Mouse (Mus musculus) gastrocnemius, postnatal 36 days (tissue): Measurements from ENCODE around the gene Ninl. TPM values are rescaled to one million over a fixed set of nuclear protein-coding genes. Genes with fewer than 3 reads are reported as not detected.
"Not testable (repeated sequence)": the region's sequence is repeated elsewhere in the genome, so short reads cannot be mapped to it uniquely, and the experiment has no call there.

Source experiments
- DNase-seq, 2 experiments: peaks; one replicate each; pipeline ENCODE4 v3.0.0; 2022
- intact Hi-C: fragments of 180-260 bp; cut with DNase I; formaldehyde crosslinking; loops from one replicate; pipeline ENCODE4 v1.15.1; 2025
- total RNA-seq, 2 experiments: library from RNA; stranded (reverse); gene quantifications; 2 replicates each; pipeline ENCODE4 v1.2.3; 2021

The Ninl gene
- total RNA-seq, 2 experiments from 2014 or later = 0.26 to 0.47 TPM

GRCm38 (mm10) chr2:150914781-150915515, 124.2 kb downstream of the Ninl start:
- DNase-seq = no peak
- intact Hi-C loops = no loop called here

GRCm38 (mm10) chr2:150910295-150910881, 128.8 kb downstream of the Ninl start:
- intact Hi-C loops = no loop called here
- no peak for DNase-seq

- intact Hi-C loops = loop anchor here (10.0 kb wide), 1 partner anchor 305 kb away; the partner anchor contains the start of gene Apmap
- DNase-seq = peak; percentile 91 to 94
Measured at GRCm38 (mm10) chr2:150909429-150910039, 129.6 kb downstream of the Ninl start.

- intact Hi-C loops = loop anchor here (10.0 kb wide), 1 partner anchor 304 kb away; the partner anchor contains the start of gene Apmap
- DNase-seq = not testable (repeated sequence)
Measured at GRCm38 (mm10) chr2:150908881-150909280, 130.3 kb downstream of the Ninl start.

GRCm38 (mm10) chr2:150904936-150905450, 134.2 kb downstream of the Ninl start, which contains the start of gene Gins1:
Gene Gins1, plus strand, starts transcription at chr2:150905400.
- DNase-seq = no peak
- intact Hi-C loops = loop anchor here (10.0 kb wide), 1 partner anchor 300 kb away; the partner anchor contains the start of gene Apmap

- intact Hi-C loops = loop anchor here (10.0 kb wide), 1 partner anchor 300 kb away; the partner anchor contains the start of gene Apmap
- peak; percentile 96 to 98 for DNase-seq
Measured at GRCm38 (mm10) chr2:150904272-150904935, 134.8 kb downstream of the Ninl start, which contains the start of gene Abhd12. Gene Abhd12, minus strand, starts transcription at chr2:150904741.

GRCm38 (mm10) chr2:150902347-150902746, 136.8 kb downstream of the Ninl start:
- intact Hi-C loops = loop anchor here (10.0 kb wide), 1 partner anchor 298 kb away; the partner anchor contains the start of gene Apmap

GRCm38 (mm10) chr2:150900341-150900740, 138.8 kb downstream of the Ninl start:
- intact Hi-C loops = loop anchor here (10.0 kb wide), 1 partner anchor 296 kb away; the partner anchor contains the start of gene Apmap
- DNase-seq = no peak

More at GRCm38 (mm10) chr2:150902347-150902746, 136.8 kb downstream of the Ninl start:
- no peak for DNase-seq

GRCm38 (mm10) chr2:150895691-150896252, 143.4 kb downstream of the Ninl start:
- no peak for DNase-seq
- intact Hi-C loops = no loop called here

- DNase-seq = no peak
- intact Hi-C loops = no loop called here
Measured at GRCm38 (mm10) chr2:150894617-150895267, 144.4 kb downstream of the Ninl start.

GRCm38 (mm10) chr2:150887370-150887769, 151.8 kb downstream of the Ninl start:
- DNase-seq = no peak
- intact Hi-C loops = no loop called here

GRCm38 (mm10) chr2:150886315-150886714, 152.9 kb downstream of the Ninl start:
- no peak for DNase-seq
- intact Hi-C loops = no loop called here

- no peak for DNase-seq
Measured at GRCm38 (mm10) chr2:150885814-150886213, 153.4 kb downstream of the Ninl start.

GRCm38 (mm10) chr2:150884779-150885110, 154.4 kb downstream of the Ninl start:
- DNase-seq = no peak
- intact Hi-C loops = no loop called here

More at GRCm38 (mm10) chr2:150885814-150886213, 153.4 kb downstream of the Ninl start:
- intact Hi-C loops = no loop called here

Other genes starting within 250 kb of the Ninl start
- gene Abhd12, start 134.6 kb downstream of the Ninl start, total RNA-seq = 10 to 100 TPM; 24.1 to 24.8 TPM
- 1 to 10 TPM; 1.3 to 2.8 TPM for gene Gins1, start 134.0 kb downstream of the Ninl start, total RNA-seq
- 1 to 10 TPM; 2.5 to 2.7 TPM for gene Nanp, start within 50 bp of the Ninl start, total RNA-seq
- gene Gm14151, start 53.0 kb upstream of the Ninl start, total RNA-seq = not detected
- gene Gm14147, start 58.9 kb upstream of the Ninl start, total RNA-seq = not detected